Comparison of ENCODE assay signal across 8 mouse cellular contexts in the genomic region with DNA sequence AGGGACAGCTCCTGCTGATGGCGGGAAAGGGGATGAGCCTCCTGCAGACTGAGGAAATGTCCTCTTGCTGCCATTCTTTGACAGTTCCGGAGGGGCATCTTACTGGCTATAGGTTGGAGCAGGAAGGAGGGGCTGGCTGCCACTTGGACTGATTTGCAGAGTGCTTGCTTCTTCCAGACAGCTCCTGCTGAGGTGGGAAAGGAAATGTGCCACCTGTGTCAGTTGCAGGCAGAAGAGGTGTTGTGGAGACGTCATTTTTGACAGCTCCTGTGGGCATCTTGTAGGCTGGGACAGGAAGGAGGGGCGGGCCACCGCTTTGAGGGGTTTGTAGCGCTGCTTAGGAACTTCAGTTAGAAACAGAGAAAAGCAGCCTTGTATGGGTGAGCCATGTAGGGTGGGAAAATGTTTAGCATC. TPM values are rescaled to one million over a fixed set of nuclear protein-coding genes. Genes with fewer than 3 reads are reported as not detected.
DNase-seq lines count a peak whose midpoint lies in the region; ATAC-seq and TF ChIP-seq lines count a peak whose summit lies in the region.

No protein-coding gene starts in this region.

- no peaks in the 10 kb centered on the region for H3K36me3 ChIP-seq in kidney, embryonic 14.5 days (ENCODE audit: control insufficient read depth, insufficient read depth, low read length)
- no peaks in the 10 kb centered on the region for H3K36me3 ChIP-seq in kidney, adult 2 months (ENCODE audit: control insufficient read depth, insufficient read depth, low read length)
- H3K36me3 ChIP-seq in embryonic facial prominence, embryonic 11.5 days (replicated peaks; ENCODE audit: control insufficient read depth, insufficient read depth, low read depth, low read length) = no peaks in the 10 kb centered on the region
- no peaks in the 10 kb centered on the region for H3K36me3 ChIP-seq in intestine, embryonic 16.5 days (ENCODE audit: control insufficient read depth, insufficient read depth, low read length)
- H3K36me3 ChIP-seq in neural tube, embryonic 14.5 days (ENCODE audit: control insufficient read depth, insufficient read depth, low read length) = no peaks in the 10 kb centered on the region

- no peaks in the 10 kb centered on the region; the same call in 1 of the 2 replicates for H3K27me3 ChIP-seq in kidney, embryonic 14.5 days (ENCODE audit: control insufficient read depth, insufficient read depth, low read length)
- H3K27me3 ChIP-seq in kidney, adult 2 months (replicated peaks; ENCODE audit: control insufficient read depth, insufficient read depth, low read length) = no peaks in the 10 kb centered on the region
- no peaks in the 10 kb centered on the region for H3K27me3 ChIP-seq in embryonic facial prominence, embryonic 11.5 days (ENCODE audit: control insufficient read depth, insufficient read depth, low read length)
- peaks cover 4% of the 10 kb centered on the region; the same call in 1 of the 2 replicates for H3K27me3 ChIP-seq in intestine, embryonic 16.5 days (replicated peaks; ENCODE audit: control insufficient read depth, insufficient read depth, low read length)
- H3K27me3 ChIP-seq in neural tube, embryonic 14.5 days (ENCODE audit: control insufficient read depth, insufficient read depth, low read length) = no peaks in the 10 kb centered on the region

- WGBS in kidney, embryonic 14.5 days = 56% methylated on average over 6 of the region's 6 CpGs
- 58% methylated on average over 6 of the region's 6 CpGs for WGBS in kidney, adult 2 months
- whole genome bisulfite sequencing in embryonic facial prominence, embryonic 11.5 days = 67% methylated on average over 6 of the region's 6 CpGs
- WGBS in intestine, embryonic 16.5 days = 58% methylated on average over 6 of the region's 6 CpGs
- WGBS in neural tube, embryonic 14.5 days = 74% methylated on average over 6 of the region's 6 CpGs

- DNase-seq in kidney, adult 2 months = no peak
- no peak for DNase-seq in embryonic facial prominence, embryonic 11.5 days (ENCODE audit: low spot score)
- DNase-seq in gastrocnemius, postnatal 36 days = no peak
- DNase-seq in urinary bladder, adult 2 months (ENCODE audit: low spot score) = no peak
- no peak for DNase-seq in kidney, postnatal 4 days

- H3K9me3 ChIP-seq in kidney, embryonic 14.5 days (ENCODE audit: control insufficient read depth, low read length) = no peaks in the 10 kb centered on the region
- H3K9me3 ChIP-seq in embryonic facial prominence, embryonic 11.5 days (replicated peaks; ENCODE audit: control insufficient read depth, low read length) = no peaks in the 10 kb centered on the region
- no peaks in the 10 kb centered on the region for H3K9me3 ChIP-seq in intestine, embryonic 16.5 days (ENCODE audit: control insufficient read depth, low read length)
- H3K9me3 ChIP-seq in neural tube, embryonic 14.5 days (ENCODE audit: control insufficient read depth, low read length) = no peaks in the 10 kb centered on the region

- H3K9ac ChIP-seq in kidney, embryonic 14.5 days (ENCODE audit: low read depth, low read length) = 0 out of 2 replicates have a peak overlapping the region, but pooled peaks have one; percentile 31
- H3K9ac ChIP-seq in embryonic facial prominence, embryonic 11.5 days (replicated peaks; ENCODE audit: low read length) = peak overlapping the region; percentile 32
- H3K9ac ChIP-seq in intestine, embryonic 16.5 days (ENCODE audit: low read depth, low read length) = 0 out of 2 replicates have a peak overlapping the region, but pooled peaks have one; percentile 52
- no peak overlapping the region; the same call in 1 of the 2 replicates for H3K9ac ChIP-seq in neural tube, embryonic 14.5 days (replicated peaks; ENCODE audit: low read depth, low read length)

- no peak for TF ChIP-seq CTCF in kidney, adult 2 months (conservative IDR thresholded peaks at IDR 0.05; ENCODE audit: insufficient read depth, insufficient read length, low read depth, low read length)

- TF ChIP-seq POLR2A in kidney, adult 2 months (IDR thresholded peaks at IDR 0.05; ENCODE audit: low read depth, low read length) = no peak

- no peaks in the 10 kb centered on the region for H3K4me1 ChIP-seq in kidney, embryonic 14.5 days (ENCODE audit: control insufficient read depth, insufficient read depth, low read length)
- no peaks in the 10 kb centered on the region for H3K4me1 ChIP-seq in kidney, adult 2 months (ENCODE audit: control insufficient read depth, insufficient read depth, low read length)
- H3K4me1 ChIP-seq in embryonic facial prominence, embryonic 11.5 days (ENCODE audit: control insufficient read depth, insufficient read depth, low read length) = no peaks in the 10 kb centered on the region
- no peaks in the 10 kb centered on the region for H3K4me1 ChIP-seq in intestine, embryonic 16.5 days (ENCODE audit: control insufficient read depth, insufficient read depth, low read length)
- no peaks in the 10 kb centered on the region for H3K4me1 ChIP-seq in neural tube, embryonic 14.5 days (ENCODE audit: control insufficient read depth, insufficient read depth, low read length)

- intact Hi-C loops in gastrocnemius, postnatal 36 days (cut with DNase I) = no loop called here

- peak overlapping the region; percentile 42; the same call in 1 of the 2 replicates for H3K4me3 ChIP-seq in kidney, embryonic 14.5 days (ENCODE audit: low read length)
- no peak overlapping the region for H3K4me3 ChIP-seq in kidney, adult 2 months (ENCODE audit: insufficient read depth, low read depth, low read length)
- peak overlapping the region; percentile 45 for H3K4me3 ChIP-seq in embryonic facial prominence, embryonic 11.5 days (ENCODE audit: low read depth, low read length)
- peak overlapping the region; percentile 47 for H3K4me3 ChIP-seq in intestine, embryonic 16.5 days (ENCODE audit: low read length)
- peak overlapping the region; percentile 33 for H3K4me3 ChIP-seq in neural tube, embryonic 14.5 days (ENCODE audit: low read depth, low read length)

- H3K27ac ChIP-seq in kidney, embryonic 14.5 days (ENCODE audit: low read depth, low read length) = no peak overlapping the region
- H3K27ac ChIP-seq in kidney, adult 2 months (ENCODE audit: insufficient read depth, low read depth, low read length) = no peak overlapping the region
- no peak overlapping the region for H3K27ac ChIP-seq in embryonic facial prominence, embryonic 11.5 days (replicated peaks; ENCODE audit: low read depth, low read length)
- no peak overlapping the region for H3K27ac ChIP-seq in intestine, embryonic 16.5 days (ENCODE audit: low read length)
- peak overlapping the region; percentile 55; the same call in 1 of the 2 replicates for H3K27ac ChIP-seq in neural tube, embryonic 14.5 days (ENCODE audit: low read depth, low read length)

- no peak; the same call in 1 of the 2 replicates for ATAC-seq in kidney, embryonic 14.5 days (ENCODE audit: low FRiP score, low TSS enrichment)
- peak; percentile 30; the same call in 1 of the 2 replicates for ATAC-seq in embryonic facial prominence, embryonic 11.5 days (replicated peaks; ENCODE audit: insufficient number of reproducible peaks, low FRiP score, low TSS enrichment, low read depth)
- ATAC-seq in intestine, embryonic 16.5 days = no peak; the same call in 1 of the 2 replicates
- ATAC-seq in neural tube, embryonic 14.5 days (ENCODE audit: low read depth) = peak; percentile 49; the same call in 1 of the 2 replicates

- H3K4me2 ChIP-seq in kidney, embryonic 14.5 days (replicated peaks; ENCODE audit: low read depth, low read length) = peak overlapping the region; percentile 34
- peak overlapping the region; percentile 32; the same call in 1 of the 2 replicates for H3K4me2 ChIP-seq in embryonic facial prominence, embryonic 11.5 days (ENCODE audit: low read depth, low read length)
- H3K4me2 ChIP-seq in intestine, embryonic 16.5 days (ENCODE audit: low read depth, low read length) = peak overlapping the region; percentile 38
- peak overlapping the region; percentile 43 for H3K4me2 ChIP-seq in neural tube, embryonic 14.5 days (ENCODE audit: low read depth, low read length)

RNA-seq across cellular contexts. Expression of a gene that starts 13.3 kb away (rescaled TPM):
- 0.73 and 1.0 TPM in 2 replicates for polyA plus RNA-seq in kidney, embryonic 14.5 days (2014; fragmentation: Nextera tagmentation; extraction: Ambion mirVana)
- polyA plus RNA-seq in kidney, adult 2 months (2012; rRNA removed) = 0.25 and 0.65 TPM in 2 replicates
- 0.35 and 0.38 TPM in 2 replicates for polyA plus RNA-seq in embryonic facial prominence, embryonic 11.5 days (2014; fragmentation: Nextera tagmentation; extraction: Ambion mirVana)
- polyA plus RNA-seq in intestine, embryonic 16.5 days (2015; fragmentation: Nextera tagmentation; extraction: Ambion mirVana) = 2.7 and 3.5 TPM in 2 replicates
- 1.0 and 2.5 TPM in 2 replicates for polyA plus RNA-seq in neural tube, embryonic 14.5 days (2014; fragmentation: Nextera tagmentation; extraction: Ambion mirVana)
- 1 to 10 TPM; 1.3 to 1.4 TPM for total RNA-seq in gastrocnemius, postnatal 36 days (2021)
- polyA plus RNA-seq in urinary bladder, adult 2 months (2012; rRNA removed) = 6.7 and 7.3 TPM in 2 replicates

RNA-seq across cellular contexts. Expression of a gene that starts 21.4 kb away (rescaled TPM):
- not detected in 2 replicates for polyA plus RNA-seq in kidney, embryonic 14.5 days (2014; fragmentation: Nextera tagmentation; extraction: Ambion mirVana)
- 0.16 and 0.39 TPM in 2 replicates for polyA plus RNA-seq in kidney, adult 2 months (2012; rRNA removed)
- polyA plus RNA-seq in embryonic facial prominence, embryonic 11.5 days (2014; fragmentation: Nextera tagmentation; extraction: Ambion mirVana) = not detected in 2 replicates
- polyA plus RNA-seq in intestine, embryonic 16.5 days (2015; fragmentation: Nextera tagmentation; extraction: Ambion mirVana) = not detected in 2 replicates
- polyA plus RNA-seq in neural tube, embryonic 14.5 days (2014; fragmentation: Nextera tagmentation; extraction: Ambion mirVana) = not detected in 2 replicates
- not detected for total RNA-seq in gastrocnemius, postnatal 36 days (2021)
- 0.13 and 0.14 TPM in 2 replicates for polyA plus RNA-seq in urinary bladder, adult 2 months (2012; rRNA removed)

RNA-seq across cellular contexts. Expression of a gene that starts 39.3 kb away (rescaled TPM):
- polyA plus RNA-seq in kidney, embryonic 14.5 days (2014; fragmentation: Nextera tagmentation; extraction: Ambion mirVana) = 0.42 and 0.96 TPM in 2 replicates
- polyA plus RNA-seq in kidney, adult 2 months (2012; rRNA removed) = 0.94 and 1.1 TPM in 2 replicates
- polyA plus RNA-seq in embryonic facial prominence, embryonic 11.5 days (2014; fragmentation: Nextera tagmentation; extraction: Ambion mirVana) = 0.10 and 0.31 TPM in 2 replicates
- polyA plus RNA-seq in intestine, embryonic 16.5 days (2015; fragmentation: Nextera tagmentation; extraction: Ambion mirVana) = 0.62 and 0.98 TPM in 2 replicates
- polyA plus RNA-seq in neural tube, embryonic 14.5 days (2014; fragmentation: Nextera tagmentation; extraction: Ambion mirVana) = 1.6 and 2.0 TPM in 2 replicates
- under 1 TPM; 0.71 to 0.89 TPM for total RNA-seq in gastrocnemius, postnatal 36 days (2021)
- 5.0 and 8.7 TPM in 2 replicates for polyA plus RNA-seq in urinary bladder, adult 2 months (2012; rRNA removed)

RNA-seq across cellular contexts. Expression of a gene that starts 59.5 kb away (rescaled TPM):
- 8.6 and 11.6 TPM in 2 replicates for polyA plus RNA-seq in kidney, embryonic 14.5 days (2014; fragmentation: Nextera tagmentation; extraction: Ambion mirVana)
- polyA plus RNA-seq in kidney, adult 2 months (2012; rRNA removed) = 16.7 and 20.6 TPM in 2 replicates
- polyA plus RNA-seq in embryonic facial prominence, embryonic 11.5 days (2014; fragmentation: Nextera tagmentation; extraction: Ambion mirVana) = 6.9 and 7.5 TPM in 2 replicates
- 14.4 and 15.9 TPM in 2 replicates for polyA plus RNA-seq in intestine, embryonic 16.5 days (2015; fragmentation: Nextera tagmentation; extraction: Ambion mirVana)
- polyA plus RNA-seq in neural tube, embryonic 14.5 days (2014; fragmentation: Nextera tagmentation; extraction: Ambion mirVana) = 26.6 and 28.1 TPM in 2 replicates
- 10 to 100 TPM; 10.4 to 11.8 TPM for total RNA-seq in gastrocnemius, postnatal 36 days (2021)
- polyA plus RNA-seq in urinary bladder, adult 2 months (2012; rRNA removed) = 15.7 and 16.7 TPM in 2 replicates

Comparison
In these comparisons a context has a peak if more than half of its experiments do, and no peak if none do; other contexts are left out.
1. ATAC-seq: peak in embryonic facial prominence, embryonic 11.5 days (single experiment) and neural tube, embryonic 14.5 days (single experiment); none in kidney, embryonic 14.5 days (single experiment) and intestine, embryonic 16.5 days (single experiment).
2. Peak in every context shown above with its lines, with median percentiles within 50 percentile points of each other: H3K4me2 ChIP-seq.